Comparison of ENCODE assay signal across 16 mouse cellular contexts in the genomic region with DNA sequence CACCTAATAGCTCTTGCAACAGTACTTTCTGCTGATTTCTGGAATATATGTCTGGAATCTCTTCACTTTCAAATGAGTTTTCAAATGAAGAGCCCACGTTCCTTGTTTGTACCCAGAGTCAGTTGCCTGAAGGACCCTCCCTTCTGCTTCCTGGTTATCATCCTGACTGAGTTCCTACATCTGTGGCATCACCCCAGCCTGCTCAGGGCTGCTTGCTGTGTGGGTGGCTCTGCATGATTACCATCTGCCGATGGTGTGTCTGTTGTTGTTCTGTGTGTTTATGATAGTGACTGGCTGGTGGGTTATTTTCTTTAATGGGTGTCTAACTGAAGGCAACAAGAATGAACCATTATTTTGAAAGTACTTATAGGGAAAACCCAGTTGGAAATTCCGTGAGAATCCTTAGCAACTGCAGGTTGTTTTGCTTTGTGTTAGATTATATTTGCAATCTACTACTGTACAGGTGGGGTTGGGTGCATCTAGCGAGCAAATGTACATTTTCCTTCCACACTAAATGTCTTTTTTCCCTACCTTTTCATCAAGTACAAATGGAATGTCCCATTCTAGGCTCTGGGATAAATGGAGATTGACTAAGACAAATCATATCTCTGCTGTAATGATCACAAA. TPM values are rescaled to one million over a fixed set of nuclear protein-coding genes. Genes with fewer than 3 reads are reported as not detected.
DNase-seq lines count a peak whose midpoint lies in the region; ATAC-seq and TF ChIP-seq lines count a peak whose summit lies in the region.
"Had no signal": no experiment of that assay in that cellular context is flagged by ENCODE, and none has a peak within 500 bp of the region (broad histone marks: within the 10 kb centered on the region; RNA-seq: fewer than 3 reads in every experiment).

No protein-coding gene starts in this region.

- no peak overlapping the region for H3K4me3 ChIP-seq in heart, postnatal 0 days (ENCODE audit: low read depth, low read length)
- H3K4me3 ChIP-seq in embryonic facial prominence, embryonic 14.5 days (ENCODE audit: low read depth, low read length): no peak overlapping the region
- peak overlapping the region; percentile 15 for H3K4me3 ChIP-seq in liver, embryonic 15.5 days (replicated peaks)
- H3K4me3 ChIP-seq: heart, embryonic 15.5 days had no signal

- peaks cover 16% of the 10 kb centered on the region for H3K36me3 ChIP-seq in heart, postnatal 0 days (replicated peaks; ENCODE audit: control insufficient read depth, insufficient read depth, low read length)
- H3K36me3 ChIP-seq in embryonic facial prominence, embryonic 14.5 days (ENCODE audit: control insufficient read depth, insufficient read depth, low read length): peaks cover 29% of the 10 kb centered on the region
- H3K36me3 ChIP-seq in liver, embryonic 15.5 days (replicated peaks): peaks cover 40% of the 10 kb centered on the region

- no peak for TF ChIP-seq CTCF in heart, postnatal 0 days (IDR thresholded peaks at IDR 0.05; ENCODE audit: low read depth)

- no peak for TF ChIP-seq EP300 in heart, postnatal 0 days (IDR thresholded peaks at IDR 0.05; ENCODE audit: low read depth)

- H3K27me3 ChIP-seq in heart, postnatal 0 days (ENCODE audit: control insufficient read depth, insufficient read depth, low read length): no peaks in the 10 kb centered on the region
- H3K27me3 ChIP-seq in embryonic facial prominence, embryonic 14.5 days (replicated peaks; ENCODE audit: control insufficient read depth, insufficient read depth, low read length): no peaks in the 10 kb centered on the region
- no peaks in the 10 kb centered on the region for H3K27me3 ChIP-seq in liver, embryonic 15.5 days
- H3K27me3 ChIP-seq: heart, embryonic 15.5 days had no signal

- 79% methylated on average over 4 of the region's 4 CpGs for WGBS in heart, postnatal 0 days
- WGBS in embryonic facial prominence, embryonic 14.5 days: 70% methylated on average over 4 of the region's 4 CpGs
- WGBS in liver, embryonic 15.5 days (ENCODE audit: insufficient replicate concordance): 27% methylated on average over 4 of the region's 4 CpGs

- no peak overlapping the region for H3K4me2 ChIP-seq in heart, postnatal 0 days (ENCODE audit: low read depth, low read length)
- no peak overlapping the region for H3K4me2 ChIP-seq in embryonic facial prominence, embryonic 14.5 days (ENCODE audit: low read depth, low read length)
- H3K4me2 ChIP-seq in liver, embryonic 15.5 days: peak overlapping the region; percentile 55
- H3K4me2 ChIP-seq: heart, embryonic 15.5 days had no signal

- no peaks in the 10 kb centered on the region for H3K4me1 ChIP-seq in heart, postnatal 0 days (ENCODE audit: control insufficient read depth, insufficient read depth)
- H3K4me1 ChIP-seq in embryonic facial prominence, embryonic 14.5 days (ENCODE audit: control insufficient read depth, insufficient read depth, low read length): peaks cover 3% of the 10 kb centered on the region; the same call in 1 of the 2 replicates
- peaks cover 75% of the 10 kb centered on the region for H3K4me1 ChIP-seq in liver, embryonic 15.5 days (replicated peaks)
- H3K4me1 ChIP-seq: heart, embryonic 15.5 days had no signal

- 0 out of 2 replicates have a peak overlapping the region, but pooled peaks have one; percentile 12 for H3K9ac ChIP-seq in heart, postnatal 0 days (replicated peaks; ENCODE audit: low read depth, low read length)
- 0 out of 2 replicates have a peak overlapping the region, but pooled peaks have one; percentile 30 for H3K9ac ChIP-seq in embryonic facial prominence, embryonic 14.5 days (ENCODE audit: low read depth, low read length)
- H3K9ac ChIP-seq in liver, embryonic 15.5 days: peak overlapping the region; percentile 46
- H3K9ac ChIP-seq: heart, embryonic 15.5 days had no signal

- DNase-seq in heart, postnatal 0 days (ENCODE audit: low spot score): no peak
- DNase-seq in heart, adult 9 months (ENCODE audit: low spot score in 2 of 2): no peak
- DNase-seq in MEL-GATA-1-ER (ENCODE audit: extremely low read depth, low read depth): peak; percentile 81
- no peak for DNase-seq in embryonic facial prominence, embryonic 14.5 days (ENCODE audit: low spot score)
- DNase-seq in frontal cortex, postnatal 14 days (ENCODE audit: low spot score in 2 of 2): no peak
- DNase-seq in right cerebral cortex, postnatal 10 days (ENCODE audit: low spot score in 2 of 2): no peak
- no peak for DNase-seq in urinary bladder, postnatal 25 days (ENCODE audit: low spot score)
- DNase-seq: adrenal gland, adult 8-10 months; cerebellum, adult 8-10 months; kidney, postnatal 25 days; right cerebral cortex, postnatal 14 days had no signal

- H3K9me3 ChIP-seq in heart, postnatal 0 days (replicated peaks; ENCODE audit: control insufficient read depth, low read length): no peaks in the 10 kb centered on the region
- H3K9me3 ChIP-seq in embryonic facial prominence, embryonic 14.5 days (ENCODE audit: control insufficient read depth, low read length): no peaks in the 10 kb centered on the region
- no peaks in the 10 kb centered on the region for H3K9me3 ChIP-seq in liver, embryonic 15.5 days (replicated peaks)
- H3K9me3 ChIP-seq: heart, embryonic 15.5 days had no signal

- no peak overlapping the region for H3K27ac ChIP-seq in heart, postnatal 0 days (ENCODE audit: low read depth)
- no peak overlapping the region for H3K27ac ChIP-seq in embryonic facial prominence, embryonic 14.5 days (replicated peaks; ENCODE audit: low read depth, low read length)
- H3K27ac ChIP-seq in liver, embryonic 15.5 days (replicated peaks): peak overlapping the region; percentile 90
- H3K27ac ChIP-seq: heart, embryonic 15.5 days had no signal

- no peak for ATAC-seq in heart, postnatal 0 days (ENCODE audit: insufficient read depth, low read depth)
- no peak for ATAC-seq in embryonic facial prominence, embryonic 14.5 days (ENCODE audit: low read depth)
- ATAC-seq in liver, embryonic 15.5 days (ENCODE audit: insufficient read depth): peak; percentile 95
- ATAC-seq: CD4-positive, CD25-positive, alpha-beta regulatory T cell, adult 4 months; lung, postnatal 0 days; midbrain, embryonic 16.5 days had no signal

RNA-seq across cellular contexts. Expression of a gene that starts 7.4 kb away (rescaled TPM):
- 68.0 and 69.6 TPM in 2 replicates for total RNA-seq in heart, postnatal 0 days (2014; rRNA removed; ENCODE audit: low replicate concordance)
- 67.3 and 70.3 TPM in 2 replicates for polyA plus RNA-seq in heart, postnatal 0 days (2015; fragmentation: Nextera tagmentation; extraction: Ambion mirVana)
- polyA plus RNA-seq in embryonic facial prominence, embryonic 14.5 days (2014; fragmentation: Nextera tagmentation; extraction: Ambion mirVana): 98.1 and 98.2 TPM in 2 replicates
- polyA plus RNA-seq in liver, embryonic 15.5 days (2015; fragmentation: Nextera tagmentation; extraction: Ambion mirVana): 47.5 and 47.9 TPM in 2 replicates
